13 mouse cellular contexts compared by ENCODE assay signal in genomic region chr2:102998356-102998755, GRCm38 (mm10).
DNase-seq lines count a peak whose midpoint lies in the region; TF ChIP-seq lines count a peak whose summit lies in the region.
"Had no signal": no experiment of that assay in that cellular context is flagged by ENCODE, and none has a peak within 500 bp of the region (broad histone marks: within the 10 kb centered on the region; RNA-seq: fewer than 3 reads in every experiment).

No protein-coding gene starts in this region.

- TF ChIP-seq CTCF in brain, embryonic 14.5 days (IDR thresholded peaks at IDR 0.05; ENCODE audit: borderline replicate concordance, extremely low read depth, insufficient read depth, insufficient read length) = no peak

- intact Hi-C loops in left cerebral cortex, postnatal 4 days (cut with DNase I) = no loop called here

- 6% methylated on average over 5 of the region's 5 CpGs for WGBS in macrophage (ENCODE audit: missing documents)

- peak; percentile 9 for DNase-seq in retina, adult 2 months (ENCODE audit: low read depth, low spot score)
- DNase-seq in retina, embryonic 14.5 days (ENCODE audit: low spot score) = no peak
- DNase-seq in brain, embryonic 14.5 days (ENCODE audit: low read depth) = peak; percentile 36
- peak; percentile 68 for DNase-seq in splenic B cell, adult 2 months (ENCODE audit: low read depth, low spot score)
- no peak for DNase-seq in left cerebral cortex, postnatal 4 days
- no peak for DNase-seq in urinary bladder, postnatal 14 days (ENCODE audit: low spot score)
- DNase-seq: adrenal gland, postnatal 25 days; cerebellum, adult 9-10 months; gastrocnemius, postnatal 25 days; kidney, adult 9 months; liver, embryonic 13.5 days had no signal

- H3K27me3 ChIP-seq in splenic B cell, adult 2 months (ENCODE audit: control insufficient read depth, insufficient read depth, low read length, poor library complexity, severe bottlenecking) = no peaks in the 10 kb centered on the region
- H3K27me3 ChIP-seq: liver, embryonic 13.5 days; Patski had no signal

- no peak overlapping the region for H3K4me3 ChIP-seq in macrophage (ENCODE audit: inconsistent target)
- H3K4me3 ChIP-seq: liver, embryonic 13.5 days had no signal

- no peaks in the 10 kb centered on the region for H3K79me2 ChIP-seq in macrophage (ENCODE audit: inconsistent target)

- no peaks in the 10 kb centered on the region for H3K36me3 ChIP-seq in macrophage (ENCODE audit: inconsistent target)
- no peaks in the 10 kb centered on the region for H3K36me3 ChIP-seq in splenic B cell, adult 2 months (ENCODE audit: control insufficient read depth, insufficient read depth, low read length, poor library complexity, severe bottlenecking)
- H3K36me3 ChIP-seq: liver, embryonic 13.5 days had no signal

- peak overlapping the region; percentile 58 for H3K27ac ChIP-seq in macrophage
- H3K27ac ChIP-seq: liver, embryonic 13.5 days had no signal

- no peak for TF ChIP-seq POLR2A in brain, embryonic 14.5 days (IDR thresholded peaks at IDR 0.05; ENCODE audit: borderline replicate concordance, extremely low read depth, insufficient read depth, insufficient read length, poor library complexity, severe bottlenecking)

Comparison
In these comparisons a context has a peak if more than half of its experiments do, and no peak if none do; other contexts are left out.
1. DNase-seq: peak in retina, adult 2 months (single experiment), brain, embryonic 14.5 days (single experiment) and splenic B cell, adult 2 months (single experiment); none in retina, embryonic 14.5 days (single experiment), left cerebral cortex, postnatal 4 days (single experiment) and urinary bladder, postnatal 14 days (single experiment).